Mouse (Mus musculus) spleen, adult 2 months (tissue): ENCODE results near the gene Gm48551.

Experiments
- CTCF ChIP-seq: fragments of 200-500 bp; IDR thresholded peaks from 2 replicates; pipeline ENCODE4 v1.5.1; 2011; ENCODE audit warnings: mild to moderate bottlenecking, inconsistent platforms; ENCODE audit not compliant: insufficient read depth, insufficient read length, insufficient replicate concordance; ENCODE audit errors: extremely low read depth
- POLR2A ChIP-seq: fragments of 200-500 bp; IDR thresholded peaks from 2 replicates; pipeline ENCODE4 v1.6.1; 2011; ENCODE audit warnings: low read depth, low read length, inconsistent platforms

- TF ChIP-seq CTCF: no peak
- no peak for TF ChIP-seq POLR2A
Measured at GRCm38 (mm10) chr10:81420191-81420767, 36.0 kb downstream of the Gm48551 start.
